Mouse (Mus musculus) midbrain, embryonic 12.5 days (tissue): ENCODE results near the gene Hsf2bp. TPM values are rescaled to one million over a fixed set of nuclear protein-coding genes. Genes with fewer than 3 reads are reported as not detected.

Experiments used
- ATAC-seq: fragments of 200-750 bp; cut with Nextera tagmentation; 2 replicates; pipeline ENCODE4 v1.8.0; 2017; ENCODE audit warnings: low read depth, moderate TSS enrichment, moderate library complexity; ENCODE audit not compliant: low FRiP score
- H3K27ac ChIP-seq: fragments of 300-500 bp; sonication (generic); replicated peaks from 2 replicates; pipeline ENCODE4 v1.5.1; 2016; ENCODE audit warnings: mild to moderate bottlenecking
- H3K27me3 ChIP-seq: fragments of 300-500 bp; sonication (generic); 2 replicates; pipeline ENCODE4 v1.6.1; 2016; ENCODE audit warnings: mild to moderate bottlenecking
- H3K36me3 ChIP-seq: fragments of 300-500 bp; sonication (generic); 2 replicates; pipeline ENCODE4 v1.6.1; 2016
- H3K4me1 ChIP-seq: fragments of 300-500 bp; sonication (generic); 2 replicates; pipeline ENCODE4 v1.6.1; 2016
- H3K4me2 ChIP-seq: fragments of 300-500 bp; sonication (generic); replicated peaks from 2 replicates; pipeline ENCODE4 v1.6.1; 2016; ENCODE audit warnings: mild to moderate bottlenecking, moderate library complexity
- H3K4me3 ChIP-seq: fragments of 300-500 bp; sonication (generic); 2 replicates; pipeline ENCODE4 v1.5.1; 2016; ENCODE audit warnings: mild to moderate bottlenecking
- H3K9ac ChIP-seq: fragments of 300-500 bp; sonication (generic); replicated peaks from 2 replicates; pipeline ENCODE4 v1.6.1; 2016; ENCODE audit warnings: mild to moderate bottlenecking, moderate library complexity
- H3K9me3 ChIP-seq: fragments of 300-500 bp; sonication (generic); 2 replicates; pipeline ENCODE4 v1.6.1; 2016; ENCODE audit warnings: mild to moderate bottlenecking
- WGBS: fragments of 180-500 bp; shearing (Covaris S2); methylation state at CpG from one replicate; pipeline ENCODE4 v1.1.7; 2016; 5-methylcytosine and 5-hydroxymethylcytosine counted together
- polyA plus RNA-seq: library from polyadenylated mRNA; unstranded; fragments of >200 nt; fragmentation: Nextera tagmentation; extraction: Ambion mirVana; gene quantifications from 2 replicates; pipeline ENCODE4 v1.2.1, GENCODE M21; 2016

Hsf2bp gene
- polyA plus RNA-seq, 1 experiment from 2014 or later = 0.66 TPM

DNA sequence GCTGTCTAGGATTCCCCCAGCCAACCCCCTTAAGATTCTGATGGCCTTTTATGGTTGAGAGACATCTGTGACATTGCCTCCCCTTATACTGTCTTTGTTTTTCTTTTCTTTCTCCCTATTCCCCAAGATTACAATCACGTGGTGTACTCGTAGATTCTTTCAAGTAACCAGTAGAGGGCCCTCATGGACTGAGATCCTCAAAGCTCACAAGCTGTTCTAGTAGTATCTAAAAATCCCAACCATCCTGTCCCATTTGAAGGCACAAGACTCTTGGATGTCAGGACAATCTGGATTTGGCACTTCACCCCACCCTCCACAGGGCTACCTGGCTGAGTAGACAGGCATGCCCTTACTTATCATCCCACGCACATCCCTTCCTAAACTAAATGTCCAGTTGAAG lies 8.5 kb downstream of the Hsf2bp start:
- no peaks in the 10 kb centered on the region for H3K4me1 ChIP-seq
- no peak overlapping the region for H3K4me3 ChIP-seq
- ATAC-seq = no peak
- H3K27ac ChIP-seq = no peak overlapping the region
- no peak overlapping the region for H3K9ac ChIP-seq
- H3K9me3 ChIP-seq = no peaks in the 10 kb centered on the region
- H3K4me2 ChIP-seq = no peak overlapping the region
- no peaks in the 10 kb centered on the region for H3K36me3 ChIP-seq
- 0 out of 2 replicates have a peak, but pooled peaks cover 5% of the 10 kb centered on the region for H3K27me3 ChIP-seq
- WGBS = 37% methylated on average over 3 of the region's 3 CpGs

DNA sequence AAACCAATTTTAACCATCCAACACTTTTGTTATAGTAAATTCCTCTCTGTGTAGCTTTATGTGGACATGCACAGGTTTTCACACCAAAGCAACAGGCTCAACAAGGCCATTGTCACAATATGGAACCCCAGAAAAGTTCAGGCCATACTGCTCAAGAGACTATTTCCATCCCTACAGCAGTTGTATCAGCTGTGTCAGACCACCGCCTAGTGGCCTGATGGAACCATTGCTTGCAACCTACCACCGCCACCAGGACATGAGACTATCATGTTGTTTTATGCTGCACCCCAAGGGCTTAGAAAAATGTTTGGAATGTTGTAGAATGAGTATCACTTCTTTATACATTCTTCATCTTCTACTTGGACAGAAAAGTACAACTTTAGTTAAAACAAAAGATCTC lies 10.8 kb downstream of the Hsf2bp start:
- Histone ChIP-seq H3K4me2 (no peak overlapping the region), H3K27ac (no peak overlapping the region), H3K27me3 (no peaks in the 10 kb centered on the region), H3K9me3 (no peaks in the 10 kb centered on the region), H3K4me1 (no peaks in the 10 kb centered on the region), H3K36me3 (no peaks in the 10 kb centered on the region), H3K4me3 (no peak overlapping the region), H3K9ac (no peak overlapping the region)
- no peak for ATAC-seq
- WGBS = 11% methylated on average over 2 of the region's 2 CpGs

DNA sequence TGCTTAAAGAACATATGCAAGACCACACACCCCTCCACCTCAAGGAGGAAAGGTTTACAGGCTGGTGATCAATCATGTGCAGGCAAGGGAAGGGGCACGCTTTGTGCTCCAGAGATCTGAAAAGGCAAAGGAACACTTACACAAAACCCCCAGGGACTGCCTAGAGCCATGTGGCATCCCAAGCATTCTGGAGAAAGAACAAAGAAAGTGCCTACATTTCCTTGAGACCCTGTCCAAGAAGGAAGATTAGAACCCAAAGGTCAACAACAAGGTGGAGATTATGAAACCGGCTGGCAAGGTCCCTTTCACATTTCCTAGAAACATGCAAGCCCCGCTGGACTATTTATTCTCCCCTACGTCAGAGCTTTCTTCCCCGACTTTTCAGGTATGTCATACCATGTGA lies 11.5 kb downstream of the Hsf2bp start:
- Histone ChIP-seq H3K4me3 (no peak overlapping the region), H3K27me3 (no peaks in the 10 kb centered on the region), H3K27ac (no peak overlapping the region), H3K36me3 (no peaks in the 10 kb centered on the region), H3K9me3 (no peaks in the 10 kb centered on the region), H3K9ac (no peak overlapping the region), H3K4me1 (no peaks in the 10 kb centered on the region), H3K4me2 (no peak overlapping the region)
- no peak for ATAC-seq
- 74% methylated on average over 5 of the region's 5 CpGs for WGBS

DNA sequence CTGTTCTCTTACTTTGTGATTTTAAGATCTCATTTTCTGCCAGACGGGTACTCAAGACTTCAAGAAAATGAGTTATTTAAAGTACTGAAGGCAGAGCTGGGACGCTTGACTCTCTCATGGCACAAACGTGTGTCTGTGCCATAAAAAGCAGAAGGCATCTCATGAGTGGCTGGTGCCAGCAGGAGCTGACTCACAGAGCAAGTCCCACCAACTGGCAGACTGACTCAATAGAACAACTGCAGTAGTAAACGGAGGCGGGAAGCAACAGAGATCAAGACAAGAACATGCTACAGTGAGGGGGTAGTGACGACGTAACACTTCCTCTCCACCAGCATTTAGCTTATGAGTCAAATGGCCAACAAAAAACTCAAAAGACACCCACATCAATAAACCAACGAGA lies 13.1 kb downstream of the Hsf2bp start:
- no peaks in the 10 kb centered on the region for H3K27me3 ChIP-seq
- H3K9me3 ChIP-seq = no peaks in the 10 kb centered on the region
- no peak overlapping the region for H3K9ac ChIP-seq
- no peak for ATAC-seq
- no peak overlapping the region for H3K27ac ChIP-seq
- H3K4me3 ChIP-seq = no peak overlapping the region
- H3K4me2 ChIP-seq = no peak overlapping the region
- H3K4me1 ChIP-seq = no peaks in the 10 kb centered on the region
- 82% methylated on average over 8 of the region's 8 CpGs for WGBS
- no peaks in the 10 kb centered on the region for H3K36me3 ChIP-seq

DNA sequence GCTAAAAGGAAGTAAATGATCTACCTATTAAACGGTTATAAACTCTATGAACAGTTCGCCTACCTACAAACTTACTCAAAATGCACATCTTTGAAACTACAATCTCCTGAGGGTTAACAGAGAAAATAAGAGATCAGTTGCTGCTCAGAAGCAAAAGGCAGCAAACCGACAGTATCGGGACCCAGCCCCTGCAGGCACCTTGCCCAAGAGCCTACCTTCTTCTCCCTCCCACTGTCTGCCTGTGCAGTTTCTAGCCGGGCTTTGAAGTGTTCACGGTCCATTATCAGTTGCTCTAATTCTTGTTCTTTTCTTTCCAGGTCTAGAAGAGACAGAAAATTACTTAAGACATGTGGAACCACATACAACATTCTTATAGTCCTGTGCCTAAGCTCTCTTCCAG lies 13.6 kb downstream of the Hsf2bp start:
- 85% methylated on average over 6 of the region's 6 CpGs for WGBS
- no peak for ATAC-seq
- H3K27me3 ChIP-seq = no peaks in the 10 kb centered on the region

DNA sequence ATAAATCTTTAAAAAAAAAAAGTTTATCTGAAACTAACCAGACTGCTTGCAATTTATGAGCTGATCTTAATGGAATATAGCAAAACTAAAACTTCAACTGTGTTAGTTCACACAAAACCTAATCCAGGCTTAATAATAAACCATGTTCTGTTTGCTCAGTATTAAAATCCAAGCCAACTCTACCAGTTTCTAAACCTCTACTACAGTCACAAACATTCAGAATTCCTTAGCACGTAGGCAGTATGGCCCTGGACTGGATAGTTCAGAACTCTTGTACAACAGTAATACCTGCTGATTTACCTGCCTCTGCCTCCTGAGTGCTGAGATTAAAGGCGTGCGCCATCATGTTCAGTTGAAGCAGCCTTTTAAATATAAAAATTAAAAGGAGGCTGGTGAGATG lies 14.2 kb downstream of the Hsf2bp start:
- H3K36me3 ChIP-seq = no peaks in the 10 kb centered on the region
- 94% methylated on average over 3 of the region's 3 CpGs for WGBS
- no peak overlapping the region for H3K9ac ChIP-seq
- H3K9me3 ChIP-seq = no peaks in the 10 kb centered on the region
- no peak overlapping the region for H3K27ac ChIP-seq
- H3K4me2 ChIP-seq = no peak overlapping the region
- ATAC-seq = no peak
- no peaks in the 10 kb centered on the region for H3K4me1 ChIP-seq
- H3K4me3 ChIP-seq = no peak overlapping the region
- no peaks in the 10 kb centered on the region for H3K27me3 ChIP-seq

More for the DNA sequence above, 13.6 kb downstream of the Hsf2bp start:
- Histone ChIP-seq H3K9me3 (no peaks in the 10 kb centered on the region), H3K4me3 (no peak overlapping the region), H3K36me3 (no peaks in the 10 kb centered on the region), H3K27ac (no peak overlapping the region), H3K4me2 (no peak overlapping the region), H3K4me1 (no peaks in the 10 kb centered on the region), H3K9ac (no peak overlapping the region)

DNA sequence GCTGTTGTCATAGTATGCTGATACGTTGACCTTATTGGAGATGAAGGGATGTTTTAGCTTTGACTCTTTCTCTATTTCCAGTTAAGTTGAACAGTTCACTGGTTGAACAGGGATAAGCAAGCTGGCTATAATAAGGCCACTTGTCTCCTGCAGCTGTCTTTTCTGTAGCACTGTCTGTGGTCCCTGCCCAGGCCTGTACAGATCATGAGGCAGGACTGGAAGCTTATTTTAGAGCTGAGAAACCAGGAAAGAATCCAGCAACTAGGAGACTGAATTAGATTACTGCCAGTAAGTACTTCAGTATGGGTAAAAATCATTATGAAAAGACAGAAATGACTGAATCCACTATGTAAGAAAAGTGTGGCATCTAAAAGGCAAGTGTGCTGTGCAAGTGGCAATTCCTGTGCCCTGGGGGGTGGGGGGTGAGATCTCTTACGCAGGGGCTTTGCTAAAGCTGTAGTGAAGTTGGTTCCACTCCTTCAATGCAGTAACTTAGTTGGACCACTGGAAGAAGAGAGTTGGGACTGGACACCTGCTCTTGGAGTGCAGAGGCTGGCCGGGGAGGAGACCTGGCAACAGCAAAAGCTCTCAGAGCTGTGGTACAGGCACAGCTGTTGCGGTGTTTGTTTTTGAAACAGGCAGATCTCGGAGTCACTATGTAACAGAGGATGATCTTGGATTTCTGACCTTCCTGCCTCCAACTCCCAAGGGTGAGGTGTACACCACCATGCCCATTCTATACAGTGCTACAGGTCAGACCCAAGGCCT lies 17.8 kb downstream of the Hsf2bp start:
- WGBS = 86% methylated on average over 5 of the region's 5 CpGs
- H3K36me3 ChIP-seq = no peaks in the 10 kb centered on the region
- no peak overlapping the region for H3K4me3 ChIP-seq
- H3K4me1 ChIP-seq = no peaks in the 10 kb centered on the region
- no peak overlapping the region for H3K27ac ChIP-seq
- no peaks in the 10 kb centered on the region for H3K9me3 ChIP-seq
- no peak for ATAC-seq
- H3K9ac ChIP-seq = no peak overlapping the region
- no peak overlapping the region for H3K4me2 ChIP-seq
- no peaks in the 10 kb centered on the region for H3K27me3 ChIP-seq

DNA sequence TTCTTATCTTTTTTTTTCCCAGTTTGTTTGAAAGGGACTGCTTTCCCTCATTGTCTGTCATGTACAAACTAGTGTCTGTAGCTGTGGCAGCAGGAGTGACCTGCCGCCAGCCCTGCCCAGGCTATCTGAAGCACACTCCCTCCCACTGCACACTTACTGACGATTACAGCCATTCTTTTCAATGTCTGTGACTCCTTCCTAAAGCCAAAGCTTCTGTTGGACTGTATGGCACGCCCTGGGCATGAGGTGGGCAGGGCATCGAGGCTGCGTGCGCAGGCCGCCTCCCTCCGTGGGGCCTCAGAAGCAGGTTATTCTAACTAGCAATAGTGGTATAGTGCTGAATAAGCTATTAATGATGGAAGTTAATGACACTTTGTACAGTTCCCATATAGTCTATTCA lies 19.7 kb downstream of the Hsf2bp start:
- Histone ChIP-seq H3K9me3 (no peaks in the 10 kb centered on the region), H3K9ac (no peak overlapping the region), H3K4me3 (no peak overlapping the region), H3K4me1 (no peaks in the 10 kb centered on the region), H3K4me2 (no peak overlapping the region), H3K36me3 (no peaks in the 10 kb centered on the region), H3K27me3 (no peaks in the 10 kb centered on the region), H3K27ac (no peak overlapping the region)
- ATAC-seq = no peak
- WGBS = 86% methylated on average over 8 of the region's 8 CpGs

DNA sequence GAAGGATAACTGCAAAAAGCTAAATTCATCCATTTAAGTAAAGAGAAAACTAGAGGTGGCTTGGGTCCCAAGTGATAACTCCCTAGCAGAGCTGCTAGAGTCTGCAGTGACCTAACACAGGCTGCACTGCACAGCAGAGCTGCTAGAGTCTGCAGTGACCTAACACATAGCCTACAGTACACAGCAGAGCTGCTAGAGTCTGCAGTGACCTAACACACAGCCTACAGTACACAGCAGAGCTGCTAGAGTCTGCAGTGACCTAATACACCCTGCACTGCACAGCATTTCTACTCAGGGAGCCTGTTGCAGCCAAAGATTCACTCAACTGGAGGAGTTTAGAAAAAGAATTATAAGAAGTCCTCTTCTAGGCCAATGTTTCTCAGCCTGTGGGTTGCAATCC lies 22.5 kb downstream of the Hsf2bp start:
- Histone ChIP-seq H3K4me1 (no peaks in the 10 kb centered on the region), H3K4me3 (no peak overlapping the region), H3K27me3 (no peaks in the 10 kb centered on the region), H3K36me3 (no peaks in the 10 kb centered on the region), H3K9me3 (no peaks in the 10 kb centered on the region), H3K4me2 (no peak overlapping the region), H3K9ac (no peak overlapping the region), H3K27ac (no peak overlapping the region)
- ATAC-seq = no peak

DNA sequence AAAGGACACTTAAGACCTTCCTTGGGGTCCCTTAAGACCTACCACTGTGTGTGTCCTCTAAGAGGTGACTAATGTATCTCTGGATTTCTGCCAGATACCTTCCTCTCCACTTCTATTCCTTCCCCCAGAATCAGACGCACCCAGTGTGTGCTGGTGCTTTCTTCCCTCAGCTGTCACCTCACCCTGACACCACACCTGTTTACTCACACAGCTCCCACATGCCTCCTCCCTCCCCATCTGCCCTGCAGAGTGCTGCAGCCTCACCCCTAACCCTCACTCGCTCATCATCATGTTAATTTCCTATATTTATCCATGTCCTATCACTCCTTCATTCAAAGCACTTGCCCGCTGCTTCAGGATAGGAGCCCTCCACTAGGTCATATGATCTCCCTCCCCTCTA lies 23.9 kb downstream of the Hsf2bp start:
- ATAC-seq = no peak
- Histone ChIP-seq H3K4me3 (no peak overlapping the region), H3K9me3 (no peaks in the 10 kb centered on the region), H3K4me1 (no peaks in the 10 kb centered on the region), H3K27ac (no peak overlapping the region), H3K4me2 (no peak overlapping the region), H3K36me3 (no peaks in the 10 kb centered on the region), H3K9ac (no peak overlapping the region), H3K27me3 (no peaks in the 10 kb centered on the region)
- 59% methylated on average over 3 of the region's 3 CpGs for WGBS

DNA sequence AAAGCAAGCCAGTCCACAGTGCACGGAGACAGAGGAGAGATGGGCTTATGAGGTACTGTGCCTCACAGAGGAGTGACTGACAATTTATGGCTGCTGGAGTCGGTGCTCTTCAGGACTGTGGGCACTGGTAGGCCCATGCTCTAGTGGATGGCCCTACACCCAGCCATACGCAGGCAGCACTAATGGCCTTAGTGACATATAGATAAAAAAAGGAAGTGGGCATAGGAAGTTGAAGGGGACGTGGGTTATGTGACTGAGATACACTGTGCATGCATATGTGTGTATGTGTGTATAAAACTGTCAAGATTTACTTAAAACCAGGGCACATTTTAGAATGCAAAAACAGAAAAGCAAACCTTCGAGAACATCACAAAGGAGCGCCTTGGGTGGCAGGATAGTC lies 24.5 kb downstream of the Hsf2bp start:
- no peak overlapping the region for H3K4me3 ChIP-seq
- H3K4me1 ChIP-seq = no peaks in the 10 kb centered on the region
- ATAC-seq = no peak
- H3K9me3 ChIP-seq = no peaks in the 10 kb centered on the region
- H3K27me3 ChIP-seq = no peaks in the 10 kb centered on the region
- whole genome bisulfite sequencing = 87% methylated on average over 6 of the region's 6 CpGs
- no peak overlapping the region for H3K27ac ChIP-seq
- no peaks in the 10 kb centered on the region for H3K36me3 ChIP-seq
- no peak overlapping the region for H3K9ac ChIP-seq
- H3K4me2 ChIP-seq = no peak overlapping the region

DNA sequence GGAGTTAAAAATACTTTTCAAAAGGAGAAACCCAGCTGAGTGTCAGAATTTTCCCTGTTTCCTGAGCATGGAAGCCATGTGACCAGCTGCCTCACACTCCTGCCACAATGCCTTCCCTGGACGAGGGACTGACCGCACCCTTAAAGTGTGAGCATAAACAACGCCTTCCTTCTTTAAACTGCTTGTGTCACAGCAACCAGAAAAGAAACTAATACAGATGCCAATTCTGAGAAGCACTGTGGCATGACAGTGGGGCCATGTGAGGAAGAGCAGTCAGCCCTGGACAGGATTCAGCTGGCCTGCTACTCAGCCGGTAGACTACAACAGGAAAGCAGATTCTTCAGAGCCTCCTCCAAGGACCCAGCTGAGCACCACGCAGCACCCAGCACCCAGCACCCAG lies 29.3 kb downstream of the Hsf2bp start:
- WGBS = 85% methylated on average over 5 of the region's 5 CpGs

DNA sequence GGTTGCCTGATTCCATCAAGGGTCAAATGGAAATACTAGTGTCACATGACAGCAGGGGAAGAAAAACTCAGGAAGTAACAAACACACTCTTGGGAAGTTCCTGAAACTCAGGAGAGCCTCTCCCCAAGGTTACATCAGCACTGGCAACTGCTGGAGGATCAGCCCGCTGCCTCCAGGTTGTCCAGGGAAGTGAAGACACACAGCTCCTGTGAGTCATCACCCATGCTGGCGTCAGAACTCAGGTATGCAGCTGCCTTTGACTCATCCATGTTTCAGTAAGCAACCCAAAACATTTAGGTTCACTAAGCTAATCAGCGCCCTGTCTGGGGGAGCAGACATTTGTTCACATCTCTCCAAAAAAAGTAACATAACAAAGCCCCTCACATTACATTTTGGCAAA lies 32.9 kb downstream of the Hsf2bp start:
- 85% methylated on average over 3 of the region's 3 CpGs for WGBS

More for the DNA sequence above, 29.3 kb downstream of the Hsf2bp start:
- ATAC-seq = no peak
- H3K36me3 ChIP-seq = no peaks in the 10 kb centered on the region
- H3K9me3 ChIP-seq = no peaks in the 10 kb centered on the region
- no peak overlapping the region for H3K27ac ChIP-seq
- H3K4me3 ChIP-seq = no peak overlapping the region
- no peak overlapping the region for H3K4me2 ChIP-seq
- no peak overlapping the region for H3K9ac ChIP-seq
- no peaks in the 10 kb centered on the region for H3K27me3 ChIP-seq
- no peaks in the 10 kb centered on the region for H3K4me1 ChIP-seq

More for the DNA sequence above, 32.9 kb downstream of the Hsf2bp start:
- Histone ChIP-seq H3K9ac (no peak overlapping the region), H3K27ac (no peak overlapping the region), H3K36me3 (no peaks in the 10 kb centered on the region), H3K4me2 (no peak overlapping the region), H3K4me3 (no peak overlapping the region), H3K9me3 (no peaks in the 10 kb centered on the region), H3K4me1 (no peaks in the 10 kb centered on the region), H3K27me3 (no peaks in the 10 kb centered on the region)
- no peak for ATAC-seq
